In the genomic region with DNA sequence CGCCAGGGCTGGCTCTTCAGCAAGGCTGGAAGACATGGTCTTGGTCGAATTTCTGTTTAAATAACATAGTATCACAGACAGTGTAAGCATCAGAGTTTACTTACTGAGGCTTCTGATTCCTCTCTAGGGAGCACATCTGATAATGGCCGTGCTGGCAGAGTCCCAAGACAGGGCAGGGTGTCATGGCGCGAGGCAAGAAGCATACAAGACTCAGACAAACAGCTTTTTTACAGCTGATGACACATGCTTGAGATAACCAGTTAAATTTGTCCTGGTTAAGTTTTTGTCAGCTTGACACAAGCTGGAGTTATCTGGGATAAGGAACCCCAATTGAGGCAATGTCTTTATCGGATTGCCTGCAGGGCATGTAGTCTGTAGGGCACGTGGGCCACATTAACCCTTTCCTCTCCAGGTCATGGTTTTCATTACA, we compare ENCODE assay signal across 9 mouse cellular contexts. TPM values are rescaled to one million over a fixed set of nuclear protein-coding genes. Genes with fewer than 3 reads are reported as not detected.
DNase-seq lines count a peak whose midpoint lies in the region; ATAC-seq lines count a peak whose summit lies in the region.
"Had no signal": no experiment of that assay in that cellular context is flagged by ENCODE, and none has a peak within 500 bp of the region (broad histone marks: within the 10 kb centered on the region; RNA-seq: fewer than 3 reads in every experiment).

No protein-coding gene starts in this region.

- peaks cover 27% of the 10 kb centered on the region for H3K27me3 ChIP-seq in heart, embryonic 14.5 days (ENCODE audit: control insufficient read depth, insufficient read depth, low read length)

- peaks cover 9 to 11% of the 10 kb centered on the region in 2 experiments for H3K4me1 ChIP-seq in heart, embryonic 14.5 days (ENCODE audit: control insufficient read depth in 2 of 2, insufficient read depth in 2 of 2, low read length in 2 of 2)
- H3K4me1 ChIP-seq: embryonic facial prominence, embryonic 10.5 days had no signal

- H3K9ac ChIP-seq in heart, embryonic 14.5 days (ENCODE audit: low read length): peak overlapping the region; percentile 25; the same call in 1 of the 2 replicates

- H3K27ac ChIP-seq in heart, embryonic 14.5 days (replicated peaks in 1 of 2; ENCODE audit: control insufficient read depth in 1 of 2, insufficient read depth in 1 of 2, low read depth in 2 of 2, low read length in 2 of 2): no peak overlapping the region
- H3K27ac ChIP-seq: embryonic facial prominence, embryonic 10.5 days had no signal

- H3K9me3 ChIP-seq in heart, embryonic 14.5 days (ENCODE audit: control insufficient read depth, low read length): no peaks in the 10 kb centered on the region
- H3K9me3 ChIP-seq: embryonic facial prominence, embryonic 10.5 days had no signal

- ATAC-seq in heart, embryonic 14.5 days (ENCODE audit: insufficient number of reproducible peaks, insufficient read depth, low FRiP score, low read depth): no peak
- peak; percentile 18 for ATAC-seq in megakaryocyte, adult 5-6 weeks (ENCODE audit: poor library complexity, severe bottlenecking)

- intact Hi-C loops in heart, postnatal 10 days (cut with DNase I): no loop called here

- peak overlapping the region; percentile 34 for H3K4me2 ChIP-seq in heart, embryonic 14.5 days (ENCODE audit: low read length)

- H3K4me3 ChIP-seq in heart, embryonic 14.5 days (ENCODE audit: control insufficient read depth in 1 of 2, insufficient read depth in 1 of 2, low read depth in 1 of 2, low read length in 2 of 2): no peak overlapping the region
- H3K4me3 ChIP-seq: embryonic facial prominence, embryonic 10.5 days had no signal

- DNase-seq in heart, adult 8-10 months (ENCODE audit: low spot score): no peak
- DNase-seq in MN1 (ENCODE audit: low spot score): peak; percentile 9
- DNase-seq in heart, postnatal 10 days: peak; percentile 27 to 44
- DNase-seq in urinary bladder, postnatal 4 days (ENCODE audit: low spot score in 2 of 2): no peak
- no peak for DNase-seq in gastrocnemius, postnatal 25 days
- DNase-seq in neural tube, embryonic 10.5 days (ENCODE audit: extremely low spot score, low spot score): no peak

- 5% methylated on average over 7 of the region's 7 CpGs for WGBS in heart, embryonic 14.5 days

- no peaks in the 10 kb centered on the region for H3K36me3 ChIP-seq in heart, embryonic 14.5 days (ENCODE audit: control insufficient read depth, insufficient read depth, low read length)
- H3K36me3 ChIP-seq: embryonic facial prominence, embryonic 10.5 days had no signal

RNA-seq across cellular contexts. Expression of a gene that starts 20.8 kb away (rescaled TPM):
- polyA plus RNA-seq in heart, embryonic 14.5 days (2014; fragmentation: Nextera tagmentation; extraction: Ambion mirVana): 0.30 TPM in 1 of 2 replicates, not detected in the other
- total RNA-seq in heart, adult 8-10 months (2022): not detected
- not detected for total RNA-seq in heart, postnatal 10 days (2021)
- total RNA-seq in megakaryocyte, adult 5-6 weeks (2015): not detected in 2 replicates
- not detected in 2 replicates for total RNA-seq in megakaryocyte, adult 5-6 weeks (2017)
- not detected for total RNA-seq in gastrocnemius, postnatal 25 days (2021)

Comparison
In these comparisons a context has a peak if more than half of its experiments do, and no peak if none do; other contexts are left out.
1. DNase-seq: peak in MN1 (single experiment) and heart, postnatal 10 days (2 of 2); none in heart, adult 8-10 months (single experiment), urinary bladder, postnatal 4 days (0 of 2), gastrocnemius, postnatal 25 days (single experiment) and neural tube, embryonic 10.5 days (single experiment).